Mouse (Mus musculus): ENCODE data around the gene Plcl2.
A peak's percentile ranks its signal among the peaks of the same experiment; 100 is the strongest.
"Not testable (repeated sequence)": the region's sequence is repeated elsewhere in the genome, so short reads cannot be mapped to it uniquely, and the experiment has no call there.

Gene Plcl2

DNA sequence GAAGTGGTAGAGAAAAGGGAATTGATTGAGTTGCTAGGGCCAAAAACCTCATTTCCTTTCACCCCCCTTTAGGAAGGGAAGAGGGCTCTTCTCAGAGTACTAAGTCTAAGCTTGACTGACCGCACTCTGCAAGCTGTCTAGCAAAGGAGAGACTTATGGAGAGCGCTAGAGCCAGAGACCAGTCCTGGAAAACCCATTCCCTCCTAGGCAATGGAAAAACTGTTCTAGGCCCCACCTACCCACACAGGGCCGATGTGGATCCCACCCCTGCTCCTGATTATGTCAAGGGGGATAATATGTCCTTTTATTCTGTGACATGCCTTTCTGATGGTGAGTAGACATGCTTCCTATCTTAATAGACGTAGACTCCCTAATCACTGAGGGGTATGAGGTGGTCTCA is 116.4 kb downstream of the Plcl2 start:
- DNase-seq (ENCODE audit: low spot score): no peak

DNA sequence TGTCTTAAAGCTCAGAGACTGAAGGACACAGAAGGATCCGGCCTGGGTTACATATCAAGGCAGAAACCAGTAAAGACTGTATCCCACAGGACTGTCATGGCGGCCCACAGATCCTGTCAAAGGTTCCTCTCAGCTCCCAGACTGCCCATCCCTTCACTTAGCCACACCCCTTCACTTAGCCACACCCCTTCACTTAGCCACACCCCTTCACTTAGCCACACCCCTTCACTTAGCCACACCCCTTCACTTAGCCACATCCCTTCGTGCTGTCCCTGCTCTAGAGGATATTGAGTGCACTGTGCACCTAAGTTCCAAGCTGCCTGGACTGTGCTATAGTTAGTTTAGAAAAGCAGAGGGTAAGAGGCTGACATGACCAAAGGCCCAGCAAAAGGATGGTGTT is 118.5 kb downstream of the Plcl2 start:
- peak; percentile 3 for DNase-seq (ENCODE audit: low spot score)

DNA sequence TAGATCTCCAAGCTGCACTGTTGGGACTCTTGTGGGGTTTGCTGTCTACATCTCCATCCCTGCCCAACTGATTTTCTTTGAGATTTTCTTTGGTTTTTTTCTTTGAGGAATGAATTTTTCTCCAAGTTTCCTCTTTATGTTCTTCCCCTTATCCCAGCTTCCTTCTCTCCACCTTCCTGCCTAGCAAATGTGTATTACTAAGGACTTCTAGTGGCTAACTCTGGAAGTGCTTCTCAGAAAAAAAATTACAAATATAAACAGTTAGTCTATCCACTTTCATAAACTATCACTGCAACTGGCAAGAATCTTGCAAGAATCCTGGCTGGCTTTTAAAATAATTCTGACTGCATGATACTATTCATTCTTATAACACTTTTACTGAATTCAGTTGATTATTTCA is 119.5 kb downstream of the Plcl2 start:
- DNase-seq (ENCODE audit: low spot score): no peak

DNA sequence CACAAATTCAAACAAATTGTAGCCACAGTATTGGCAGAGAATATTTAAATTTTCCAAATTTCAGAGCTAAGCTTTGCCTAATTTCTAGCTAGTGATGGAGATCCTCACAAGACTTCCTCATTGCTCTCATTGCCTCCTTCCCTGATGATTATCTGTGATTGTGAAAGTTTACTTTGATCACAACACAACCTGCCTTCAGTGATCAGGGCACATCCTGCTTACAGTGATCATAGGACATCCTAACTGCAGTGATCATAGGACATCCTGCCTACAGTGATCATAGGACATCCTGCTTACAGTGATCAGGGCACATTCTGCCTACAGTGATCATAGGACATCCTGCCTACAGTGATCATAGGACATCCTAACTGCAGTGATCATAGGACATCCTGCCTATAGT is 121.8 kb downstream of the Plcl2 start:
- DNase-seq (ENCODE audit: low spot score): not testable (repeated sequence)

DNA sequence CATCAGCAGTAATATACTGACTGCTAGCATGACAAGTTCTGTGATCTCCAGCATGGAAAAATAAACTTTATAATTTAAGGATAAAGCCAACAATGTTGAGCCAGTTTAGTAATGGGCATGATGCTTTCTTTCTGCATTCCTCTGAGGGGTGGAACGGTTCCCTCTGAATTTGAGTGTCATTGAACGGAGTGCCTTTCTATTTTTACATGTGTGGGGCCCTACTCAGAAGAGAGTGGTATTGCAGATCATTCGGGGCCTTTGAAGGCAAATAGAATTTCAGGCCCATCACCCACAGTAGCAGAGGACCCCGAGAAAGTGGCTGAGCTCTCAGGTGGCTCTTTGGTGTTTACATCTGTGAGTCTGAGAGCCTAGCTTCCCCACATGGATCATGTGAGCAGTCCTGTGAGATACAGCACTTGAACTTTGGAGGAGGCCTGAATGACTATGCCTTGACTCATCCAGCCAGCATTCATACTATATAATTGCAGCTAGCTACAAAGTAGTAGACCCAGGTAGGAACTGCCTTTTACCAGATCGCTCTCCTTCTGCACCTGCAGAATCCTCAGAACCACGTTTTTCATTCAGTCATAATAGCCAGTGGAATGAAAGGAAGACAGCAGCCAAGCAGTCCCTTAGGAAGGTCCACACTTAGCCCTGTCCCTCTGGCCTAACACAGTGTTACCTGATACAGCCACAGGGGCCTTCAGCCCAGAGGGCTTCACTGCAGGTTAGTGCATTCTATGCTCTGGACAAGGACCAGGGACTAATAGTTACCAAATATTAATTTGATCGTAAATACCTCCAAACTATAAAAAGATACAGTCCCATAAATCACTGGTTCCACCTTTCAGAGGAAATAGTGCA is 125.0 kb downstream of the Plcl2 start:
- DNase-seq (ENCODE audit: low spot score): no peak

DNA sequence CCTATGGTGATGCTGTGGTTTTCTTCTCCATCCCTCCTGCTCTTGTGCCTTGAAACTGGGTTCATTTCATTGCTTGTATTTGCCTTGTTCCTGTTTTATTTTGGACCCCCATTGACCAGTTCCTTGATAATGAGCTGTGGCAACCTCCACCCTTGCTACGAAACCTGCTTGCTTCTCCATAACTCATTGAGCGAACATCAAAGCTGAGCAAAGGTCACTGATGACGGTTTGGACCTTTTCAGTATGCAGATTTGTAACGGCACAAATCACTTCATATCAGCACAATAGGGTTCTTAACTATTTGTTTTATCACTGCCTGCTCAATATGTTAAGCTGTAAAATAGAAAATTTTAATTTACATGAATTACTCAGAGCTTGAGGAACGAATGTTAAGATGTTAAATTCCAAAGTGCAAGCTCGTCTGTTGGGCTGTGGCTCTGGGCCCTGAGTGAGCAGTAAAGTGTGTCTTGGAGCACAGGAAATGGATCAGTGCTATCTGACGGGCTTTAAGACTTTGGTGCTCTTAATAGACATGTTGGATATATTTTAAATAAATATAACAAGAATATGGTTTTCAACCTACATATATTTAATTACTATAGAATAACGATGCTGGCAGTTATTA is 126.9 kb downstream of the Plcl2 start:
- DNase-seq (ENCODE audit: low spot score): no peak

DNA sequence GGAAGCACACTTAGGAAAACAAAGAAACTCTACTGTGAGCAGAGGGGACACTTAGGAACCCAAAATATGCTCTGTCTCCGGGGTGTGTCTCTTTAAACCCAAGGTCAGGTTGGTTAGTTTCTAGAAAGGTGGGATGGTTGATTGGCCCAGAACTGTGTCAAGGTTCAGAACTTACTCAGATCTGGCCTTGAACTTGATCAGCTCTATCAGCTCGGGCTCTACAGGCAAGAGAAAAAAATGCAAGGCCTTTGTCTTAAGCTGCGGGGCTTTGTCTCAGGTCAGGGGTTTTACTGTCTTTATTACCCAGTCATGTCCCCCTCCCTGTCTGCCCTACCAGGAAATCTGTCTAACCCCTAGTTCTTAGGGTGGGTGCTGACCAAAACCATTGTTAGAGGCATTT is 129.6 kb downstream of the Plcl2 start:
- no peak for DNase-seq (ENCODE audit: low spot score)

GRCm38 (mm10) chr17:50641076-50641610 is 131.9 kb downstream of the Plcl2 start:
- no peak for DNase-seq (ENCODE audit: low spot score)

DNA sequence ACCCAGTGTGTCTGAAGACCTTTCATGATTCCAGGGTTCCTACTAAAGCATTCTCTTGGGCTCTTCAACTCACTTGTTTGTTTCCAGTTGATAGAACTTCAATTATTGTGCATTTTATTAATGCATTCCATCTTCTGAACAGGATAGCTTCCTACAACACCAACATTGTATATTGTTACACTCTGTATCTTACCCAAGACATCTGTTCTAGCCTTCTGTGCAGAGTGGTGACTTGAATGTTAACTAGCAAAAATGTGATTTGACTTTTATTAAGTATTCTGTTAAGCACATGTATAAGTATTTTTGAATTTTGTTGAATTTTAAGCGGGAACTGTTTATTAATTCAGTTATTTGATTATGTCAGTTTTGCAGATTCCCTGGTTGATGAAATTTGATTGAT is 132.7 kb downstream of the Plcl2 start:
- DNase-seq (ENCODE audit: low spot score): no peak

DNA sequence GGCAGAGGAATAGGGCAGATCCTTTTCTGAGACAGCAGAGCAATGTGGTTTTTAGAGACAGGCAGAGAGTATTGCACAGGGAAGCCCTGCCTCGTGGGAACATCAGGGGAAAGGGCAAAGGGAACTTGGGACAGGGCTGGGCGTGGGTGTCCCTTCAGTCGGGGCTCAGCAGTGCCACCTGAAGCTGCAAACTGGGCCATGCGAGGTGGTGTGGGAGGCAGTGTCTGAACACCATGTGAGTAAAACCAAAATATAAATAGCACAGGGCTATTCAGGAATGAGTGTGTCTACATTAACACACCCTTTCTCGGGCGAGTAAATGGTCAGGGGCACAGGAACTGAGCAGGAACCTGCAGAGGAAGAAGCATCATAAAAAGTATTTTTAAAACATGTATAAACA is 134.2 kb downstream of the Plcl2 start:
- DNase-seq (ENCODE audit: low spot score): no peak

DNA sequence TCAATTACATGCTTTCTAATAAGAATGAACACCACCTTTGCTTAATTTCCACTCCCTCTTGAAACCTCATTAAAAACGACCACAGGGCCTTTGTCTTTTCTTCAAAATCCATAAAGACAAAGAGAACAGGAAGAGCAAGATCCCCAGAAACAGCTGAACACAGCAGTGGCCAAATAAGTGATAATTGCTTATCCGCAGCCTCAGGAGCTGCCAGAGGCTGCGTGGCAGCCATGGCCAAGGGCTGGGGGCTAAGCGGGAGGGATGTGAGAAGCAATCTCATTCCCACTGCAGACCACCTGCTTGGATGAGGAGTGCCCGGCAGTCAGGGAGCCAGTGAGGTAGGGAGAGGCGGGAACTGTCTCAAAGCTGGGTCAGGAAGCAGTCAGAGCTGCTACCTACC is 134.8 kb downstream of the Plcl2 start:
- no peak for DNase-seq (ENCODE audit: low spot score)

DNA sequence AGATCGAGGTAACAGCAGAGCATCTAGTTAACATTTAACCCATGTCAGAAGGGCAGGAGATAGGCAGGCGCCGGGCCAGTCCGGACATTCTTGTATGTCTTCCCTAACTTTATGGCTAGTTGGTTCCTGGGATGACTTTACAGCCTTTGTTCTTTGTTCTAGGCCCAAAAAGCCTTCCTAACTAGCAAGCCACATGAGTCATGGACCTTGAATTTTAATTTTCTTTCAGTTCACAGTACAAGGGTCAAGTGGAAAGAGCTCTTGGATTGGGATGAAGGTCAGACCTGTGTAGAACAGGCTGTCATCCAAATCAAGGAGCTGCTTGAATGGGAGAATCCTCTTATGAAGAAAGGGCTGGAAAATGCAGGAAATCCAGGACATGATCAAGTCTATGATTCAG is 138.9 kb downstream of the Plcl2 start:
- DNase-seq (ENCODE audit: low spot score): not testable (repeated sequence)

GRCm38 (mm10) chr17:50648757-50649419 is 139.7 kb downstream of the Plcl2 start:
- DNase-seq (ENCODE audit: low spot score): no peak

DNA sequence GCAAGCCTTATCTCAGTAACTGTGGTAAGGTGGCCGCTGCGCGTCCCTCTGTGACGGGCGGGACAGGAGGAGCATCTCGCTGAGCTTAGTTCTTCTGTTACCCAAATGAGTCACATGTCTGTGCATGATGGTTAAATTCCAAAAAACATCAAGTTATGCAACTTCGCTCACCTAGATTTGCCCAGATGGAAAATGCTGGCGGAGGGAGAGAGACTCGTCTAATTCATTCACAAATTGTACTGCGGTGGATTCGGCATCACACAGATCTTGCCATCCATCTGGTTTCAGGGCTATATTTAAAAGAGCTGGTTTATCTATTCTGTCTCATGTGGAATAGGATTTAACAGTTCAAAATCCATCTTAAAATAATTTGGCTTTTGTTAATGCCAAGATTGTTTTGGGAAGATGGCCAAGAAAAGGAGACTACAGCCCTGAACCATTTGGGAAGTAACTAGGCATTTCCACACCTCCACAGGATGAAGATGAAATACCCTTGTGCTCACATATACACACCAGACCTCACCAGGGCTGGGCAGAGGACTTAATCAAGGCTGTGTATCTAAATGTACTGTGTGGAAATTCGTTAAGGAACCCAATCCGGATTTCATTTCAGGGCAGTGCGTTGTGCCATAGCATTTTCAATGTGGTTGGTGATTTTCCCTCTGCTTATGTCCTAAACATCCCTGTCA is 141.5 kb downstream of the Plcl2 start:
- DNase-seq (ENCODE audit: low spot score): no peak

GRCm38 (mm10) chr17:50654741-50655415 is 145.7 kb downstream of the Plcl2 start:
- no peak for DNase-seq (ENCODE audit: low spot score)

GRCm38 (mm10) chr17:50655416-50655776 is 146.2 kb downstream of the Plcl2 start:
- DNase-seq (ENCODE audit: low spot score): no peak

GRCm38 (mm10) chr17:50657321-50657720 is 148.1 kb downstream of the Plcl2 start:
- DNase-seq (ENCODE audit: low spot score): no peak

DNA sequence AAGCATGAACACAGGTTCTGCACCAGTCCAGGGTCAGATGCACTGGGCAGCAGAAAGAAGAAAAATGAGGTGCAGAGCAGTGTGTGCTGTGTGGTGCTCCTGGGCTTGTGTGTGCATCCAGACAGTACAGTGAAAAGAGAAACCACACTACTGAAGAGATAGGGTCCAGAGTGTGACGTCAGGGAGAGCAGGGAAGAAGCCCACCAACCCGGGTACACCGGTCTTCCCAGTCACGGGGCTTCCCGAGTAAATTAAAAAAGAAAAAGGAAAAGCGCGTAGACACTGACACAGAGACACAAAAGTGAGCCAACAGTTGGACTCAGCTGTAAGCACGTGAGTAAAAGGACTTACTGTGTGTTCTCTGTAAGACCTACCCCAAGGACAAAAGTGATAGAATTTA is 149.7 kb downstream of the Plcl2 start:
- DNase-seq (ENCODE audit: low spot score): no peak

DNA sequence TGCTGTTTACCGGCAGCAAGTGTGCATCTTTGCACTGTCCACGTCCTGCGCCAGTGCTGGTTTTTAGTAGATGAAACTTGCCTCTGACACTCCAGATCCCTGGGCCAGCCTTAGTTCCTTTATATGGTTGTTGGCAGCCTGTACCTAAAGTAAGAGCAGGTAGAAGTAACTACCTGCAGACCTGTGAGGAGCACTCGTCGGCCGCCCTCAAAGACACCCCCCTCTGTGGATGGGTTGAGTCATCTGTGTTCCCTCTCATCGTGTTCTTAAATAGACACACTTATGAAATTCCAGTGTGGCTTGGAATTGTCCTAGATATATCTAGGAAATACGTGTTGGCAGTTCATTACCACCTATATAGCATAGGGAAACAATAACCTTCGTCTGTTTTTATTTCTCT is 158.4 kb downstream of the Plcl2 start:
- DNase-seq (ENCODE audit: low spot score): no peak

- no peak for DNase-seq (ENCODE audit: low spot score)
Measured at GRCm38 (mm10) chr17:50668681-50669208, 159.5 kb downstream of the Plcl2 start.

DNA sequence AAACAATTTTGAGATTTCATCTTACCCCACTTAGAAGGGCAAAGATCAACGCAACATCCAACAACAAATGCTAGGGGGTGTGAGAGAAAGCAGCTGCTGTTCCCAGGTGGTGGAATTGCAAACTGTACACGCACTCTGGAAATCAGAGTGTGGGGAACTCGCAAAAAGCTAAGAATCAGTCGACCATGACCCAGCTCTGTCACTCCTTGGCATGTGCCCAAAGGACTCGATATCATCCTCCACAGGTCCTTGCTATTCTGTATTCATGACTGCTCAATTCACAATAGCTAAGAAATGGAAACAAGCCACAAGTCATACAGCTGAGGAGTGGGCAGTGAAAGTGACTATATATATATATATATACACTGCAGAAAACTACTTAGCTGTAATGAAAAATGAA is 162.2 kb downstream of the Plcl2 start:
- no peak for DNase-seq (ENCODE audit: low spot score)

DNA sequence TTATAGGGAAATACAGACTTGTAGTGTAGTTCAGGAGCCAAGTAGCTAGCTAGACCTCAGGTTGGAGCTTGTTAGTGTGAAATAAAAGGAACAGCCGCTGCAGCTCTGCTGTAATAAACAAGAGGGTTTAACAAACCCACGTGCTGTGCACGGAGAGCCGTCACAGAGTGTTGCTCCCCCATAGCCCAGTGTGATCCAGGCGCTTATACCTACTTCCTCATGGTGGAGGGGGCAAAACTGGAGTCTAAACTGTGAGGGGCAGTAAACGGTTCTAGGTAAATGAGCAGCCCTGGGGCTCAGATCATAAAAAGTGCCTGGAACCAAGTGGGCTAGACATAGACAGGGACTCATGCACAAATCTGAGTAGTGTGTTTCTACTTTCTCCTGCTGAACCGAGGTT is 165.4 kb downstream of the Plcl2 start:
- DNase-seq (ENCODE audit: low spot score): no peak

Measured in c-Kit-positive CD71-positive TER-119-positive erythroid progenitor cells, embryonic 14.5 days (primary cell).